Mouse (Mus musculus) heart, embryonic 14.5 days (tissue): ENCODE data around the gene Psmg3. TPM values are rescaled to one million over a fixed set of nuclear protein-coding genes. Genes with fewer than 3 reads are reported as not detected.
A peak's percentile ranks its signal among the peaks of the same experiment; 100 is the strongest.

Experiments
- ATAC-seq: fragments of 200-750 bp; cut with Nextera tagmentation; 2 replicates; pipeline ENCODE4 v1.8.0; 2017; ENCODE audit warnings: low read depth, moderate TSS enrichment; ENCODE audit not compliant: insufficient number of reproducible peaks, insufficient read depth, low FRiP score
- H3K27ac ChIP-seq, 2 experiments: fragments of 200-500 bp in 1 of 2; fragments of 300-500 bp in 1 of 2; sonication (generic) in 1 of 2; replicated peaks in 1 of 2; 2 replicates each; pipeline ENCODE4 v1.5.1; 2012 to 2014; ENCODE audit warnings: low read depth in 2 of 2, low read length in 2 of 2, control low read depth in 1 of 2, mild to moderate bottlenecking in 1 of 2, mixed read lengths in 1 of 2; ENCODE audit not compliant: control insufficient read depth in 1 of 2, insufficient read depth in 1 of 2
- H3K27me3 ChIP-seq: fragments of 300-500 bp; sonication (generic); 2 replicates; pipeline ENCODE4 v1.6.1; 2014; ENCODE audit warnings: mild to moderate bottlenecking, low read length, control low read depth; ENCODE audit not compliant: control insufficient read depth, insufficient read depth
- H3K36me3 ChIP-seq: fragments of 300-500 bp; sonication (generic); 2 replicates; pipeline ENCODE4 v1.6.1; 2014; ENCODE audit warnings: mild to moderate bottlenecking, control low read depth, low read length, mixed read lengths; ENCODE audit not compliant: control insufficient read depth, insufficient read depth
- H3K4me1 ChIP-seq, 2 experiments: fragments of 200-500 bp in 1 of 2; fragments of 300-500 bp in 1 of 2; sonication (generic) in 1 of 2; 2 replicates each; pipeline ENCODE4 v1.6.1; 2012 to 2014; ENCODE audit warnings: low read length in 2 of 2, control low read depth in 1 of 2, mixed read lengths in 1 of 2; ENCODE audit not compliant: control insufficient read depth in 2 of 2, insufficient read depth in 2 of 2
- H3K4me2 ChIP-seq: fragments of 300-500 bp; sonication (generic); 2 replicates; pipeline ENCODE4 v1.6.1; 2014; ENCODE audit warnings: mild to moderate bottlenecking, low read length
- H3K4me3 ChIP-seq, 2 experiments: fragments of 200-500 bp in 1 of 2; fragments of 300-500 bp in 1 of 2; sonication (generic) in 1 of 2; 2 replicates each; pipeline ENCODE4 v1.5.1; 2012 to 2014; ENCODE audit warnings: low read length in 2 of 2, mild to moderate bottlenecking in 2 of 2, control low read depth in 1 of 2, low read depth in 1 of 2, moderate library complexity in 1 of 2; ENCODE audit not compliant: control insufficient read depth in 1 of 2, insufficient read depth in 1 of 2
- H3K9ac ChIP-seq: fragments of 300-500 bp; sonication (generic); 2 replicates; pipeline ENCODE4 v1.6.1; 2014; ENCODE audit warnings: mild to moderate bottlenecking, low read length
- H3K9me3 ChIP-seq: fragments of 300-500 bp; sonication (generic); 2 replicates; pipeline ENCODE4 v1.6.1; 2016; ENCODE audit warnings: low read length, control low read depth; ENCODE audit not compliant: control insufficient read depth
- WGBS: fragments of 180-500 bp; shearing (Covaris S2); extraction: QIAGEN DNeasy Blood & Tissue Kit; methylation state at CpG from one replicate; pipeline ENCODE4 v1.1.7; 2014; 5-methylcytosine and 5-hydroxymethylcytosine counted together
- polyA plus RNA-seq: library from polyadenylated mRNA; unstranded; fragments of >200 nt; fragmentation: Nextera tagmentation; extraction: Ambion mirVana; gene quantifications from 2 replicates; pipeline ENCODE4 v1.2.1, GENCODE M21; 2014

Gene Psmg3
- polyA plus RNA-seq, 1 experiment from 2014 or later, result 44.5 TPM

DNA sequence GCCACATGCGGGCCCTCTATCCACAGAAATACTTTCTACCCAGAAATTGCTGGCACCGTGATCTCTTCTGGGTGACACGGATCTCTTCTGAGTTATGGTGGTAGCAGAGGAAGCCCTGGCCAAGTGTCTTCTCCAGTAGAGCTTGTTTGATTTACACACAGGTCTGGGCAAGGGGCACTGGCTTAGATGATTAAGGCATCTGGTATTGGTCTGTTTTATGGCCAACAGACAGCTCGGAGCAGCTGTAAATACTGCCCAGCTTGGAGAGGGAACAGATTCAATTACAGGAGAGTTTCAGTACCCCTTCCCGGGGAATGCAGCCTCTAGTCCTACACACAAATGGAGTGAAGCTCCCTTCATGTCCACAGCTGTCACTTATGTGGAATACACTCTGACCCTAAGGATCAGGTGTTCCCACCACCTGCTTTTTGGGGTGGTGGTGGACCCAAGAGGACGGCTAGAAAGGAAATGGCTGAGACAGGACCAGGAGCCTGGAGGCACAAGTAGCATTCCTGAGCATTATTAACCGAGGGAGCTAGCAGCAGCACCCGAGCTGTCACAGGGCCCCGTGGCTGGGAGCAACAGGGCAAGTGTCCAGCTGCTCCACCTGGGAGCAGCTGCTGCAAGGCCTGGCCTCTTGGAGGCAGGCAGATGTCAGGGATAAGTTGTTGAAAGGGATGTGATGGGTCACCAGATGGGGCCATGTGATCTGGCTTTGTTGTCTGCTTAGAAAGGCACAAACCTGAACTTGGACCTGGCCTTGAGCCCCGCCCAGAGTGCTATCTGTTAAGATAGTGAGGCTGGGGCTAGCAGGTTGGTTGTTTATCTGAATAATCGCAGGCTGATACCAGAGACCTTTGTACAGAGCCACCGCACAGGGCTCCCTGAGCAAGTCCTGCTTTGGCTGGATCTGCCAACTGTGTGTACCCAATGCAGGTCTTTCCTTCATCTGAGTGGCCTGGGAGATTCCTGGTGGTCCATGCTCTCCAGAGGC is 4.9 kb downstream of the Psmg3 start:
- peaks cover 29% of the 10 kb centered on the region for H3K36me3 ChIP-seq
- no peak overlapping the region for H3K27ac ChIP-seq
- H3K9me3 ChIP-seq, result no peaks in the 10 kb centered on the region
- no peak overlapping the region for H3K4me2 ChIP-seq
- H3K27me3 ChIP-seq, result no peaks in the 10 kb centered on the region
- H3K4me1 ChIP-seq, result peaks cover 7 to 10% of the 10 kb centered on the region in 2 experiments
- no peak overlapping the region for H3K4me3 ChIP-seq
- H3K9ac ChIP-seq, result no peak overlapping the region
- ATAC-seq, result no peak
- WGBS, result 77% methylated on average over 12 of the region's 12 CpGs

DNA sequence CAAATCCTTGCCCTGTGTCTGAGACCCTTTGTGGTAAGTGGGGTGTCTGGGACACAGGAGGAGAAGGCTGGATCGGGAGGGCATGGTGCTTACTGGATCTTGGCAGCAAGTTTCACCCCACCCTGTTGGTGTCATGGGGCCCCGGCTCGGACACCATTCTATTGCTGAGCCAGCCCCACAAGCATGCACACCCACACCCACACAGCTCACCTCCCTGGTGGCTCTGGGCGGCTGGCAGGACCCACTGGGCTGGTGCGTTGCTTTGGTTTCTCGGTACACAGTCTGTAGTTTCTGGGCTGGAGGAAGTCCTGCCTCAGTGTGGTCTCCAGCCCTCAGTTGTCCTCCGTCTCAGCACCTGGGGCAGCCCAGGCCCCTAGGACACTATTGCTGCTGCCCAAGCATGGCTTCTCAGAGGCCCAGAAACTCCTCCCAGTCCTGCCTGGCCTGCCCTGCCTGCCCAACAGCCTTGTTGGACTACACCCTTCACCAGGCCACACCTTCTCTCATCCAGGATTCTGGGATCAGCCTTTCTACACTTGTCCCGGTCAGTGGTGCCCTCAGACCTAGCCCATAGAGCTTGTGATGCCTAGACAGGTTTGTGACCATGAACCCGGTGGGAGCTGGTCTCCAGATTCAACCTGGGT is 7.0 kb downstream of the Psmg3 start, which contains the start of gene Tmem184a:
Gene Tmem184a, minus strand, starts transcription at position 380 of the 644 bp plus-strand sequence.
- no peak for ATAC-seq
- peaks cover 27% of the 10 kb centered on the region for H3K36me3 ChIP-seq
- no peak within 1 kb of the TSS for H3K9ac ChIP-seq
- H3K9me3 ChIP-seq, result no peaks in the 10 kb centered on the region
- no peak within 1 kb of the TSS for H3K4me3 ChIP-seq
- peaks cover 3% of the 10 kb centered on the region; the same call in 1 of the 2 replicates for H3K27me3 ChIP-seq
- no peak within 1 kb of the TSS for H3K27ac ChIP-seq
- no peak within 1 kb of the TSS for H3K4me2 ChIP-seq
- H3K4me1 ChIP-seq, result peaks cover 7 to 11% of the 10 kb centered on the region in 2 experiments; a peak in 2 of 4 replicates
- 76% methylated on average over 9 of the region's 9 CpGs for WGBS

- Histone ChIP-seq H3K27me3 (peaks cover 12% of the 10 kb centered on the region), H3K4me3 (no peak overlapping the region), H3K4me1 (peaks cover 7 to 11% of the 10 kb centered on the region in 2 experiments; a peak in 2 of 4 replicates), H3K9ac (no peak overlapping the region), H3K9me3 (no peaks in the 10 kb centered on the region), H3K36me3 (peaks cover 20% of the 10 kb centered on the region), H3K27ac (no peak overlapping the region), H3K4me2 (no peak overlapping the region)
- WGBS, result 42% methylated on average over 4 of the region's 4 CpGs
- 0 out of 2 replicates have a peak, but pooled peaks have one; percentile 25 for ATAC-seq
Observed at GRCm38 (mm10) chr5:139818801-139819200, 7.9 kb downstream of the Psmg3 start.

DNA sequence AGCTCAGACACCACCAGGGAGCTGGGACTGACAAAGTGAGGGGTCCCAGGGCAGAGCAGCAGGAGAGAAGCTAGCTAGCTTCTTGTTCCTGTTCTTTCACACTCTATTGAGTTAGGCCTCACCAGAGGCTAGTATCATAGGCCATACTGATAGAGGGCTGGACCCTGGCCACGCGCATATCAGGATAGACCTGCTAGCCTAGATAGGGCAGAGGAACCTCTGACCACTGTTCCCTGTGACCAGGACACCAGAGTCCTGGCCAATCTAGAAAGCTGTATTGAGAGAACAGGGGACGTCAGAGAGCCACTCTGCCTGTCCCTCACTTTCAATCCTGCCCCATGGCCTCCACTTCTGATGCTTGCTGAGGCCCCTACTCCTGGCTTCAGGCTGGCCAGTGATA is 8.6 kb downstream of the Psmg3 start:
- no peak for ATAC-seq
- H3K4me3 ChIP-seq, result no peak overlapping the region
- H3K27me3 ChIP-seq, result peaks cover 18% of the 10 kb centered on the region
- H3K27ac ChIP-seq, result no peak overlapping the region
- H3K36me3 ChIP-seq, result peaks cover 12% of the 10 kb centered on the region
- H3K4me1 ChIP-seq, result peaks cover 7 to 11% of the 10 kb centered on the region in 2 experiments; a peak in 2 of 4 replicates
- WGBS, result 85% methylated on average over 3 of the region's 3 CpGs
- no peaks in the 10 kb centered on the region for H3K9me3 ChIP-seq
- no peak overlapping the region for H3K4me2 ChIP-seq
- no peak overlapping the region for H3K9ac ChIP-seq

GRCm38 (mm10) chr5:139817292-139817691 is 9.4 kb downstream of the Psmg3 start:
- peaks cover 25% of the 10 kb centered on the region for H3K27me3 ChIP-seq
- peaks cover 5% of the 10 kb centered on the region for H3K36me3 ChIP-seq
- no peak overlapping the region for H3K4me2 ChIP-seq
- no peak overlapping the region for H3K9ac ChIP-seq
- H3K4me1 ChIP-seq, result peaks cover 7 to 11% of the 10 kb centered on the region in 2 experiments; a peak in 2 of 4 replicates
- H3K4me3 ChIP-seq, result no peak overlapping the region
- 0% methylated on average over 1 of the region's 1 CpGs for WGBS
- H3K9me3 ChIP-seq, result no peaks in the 10 kb centered on the region
- H3K27ac ChIP-seq, result no peak overlapping the region
- no peak for ATAC-seq

DNA sequence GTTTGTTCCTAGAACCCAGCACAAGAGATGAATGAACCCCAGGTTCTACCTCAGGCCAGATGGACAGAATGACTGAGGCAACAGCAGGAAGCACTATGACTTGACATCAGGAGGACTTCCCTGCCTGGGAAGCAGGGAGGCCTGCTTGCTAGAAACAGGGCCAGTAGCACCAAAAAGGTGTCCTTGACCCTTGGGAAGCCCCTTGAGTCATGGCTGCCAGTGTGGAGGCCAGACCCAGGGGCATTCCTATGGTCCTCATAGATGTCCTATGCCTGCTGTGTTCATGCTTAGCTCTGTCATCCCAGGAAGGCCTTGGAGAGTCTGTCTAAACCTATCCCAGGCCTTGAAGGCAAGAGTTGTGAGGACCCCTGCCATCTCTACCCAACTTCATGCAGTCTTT is 10.2 kb downstream of the Psmg3 start:
- Histone ChIP-seq H3K9ac (no peak overlapping the region), H3K4me1 (peaks cover 11% of the 10 kb centered on the region in 2 experiments; a peak in 2 of 4 replicates), H3K27ac (no peak overlapping the region), H3K27me3 (peaks cover 25% of the 10 kb centered on the region), H3K9me3 (no peaks in the 10 kb centered on the region), H3K36me3 (no peaks in the 10 kb centered on the region), H3K4me2 (no peak overlapping the region), H3K4me3 (no peak overlapping the region)
- no peak for ATAC-seq

GRCm38 (mm10) chr5:139815964-139816363 is 10.7 kb downstream of the Psmg3 start:
- peaks cover 11% of the 10 kb centered on the region in 2 experiments; a peak in 2 of 4 replicates for H3K4me1 ChIP-seq
- no peak overlapping the region for H3K4me2 ChIP-seq
- no peak overlapping the region for H3K4me3 ChIP-seq
- H3K9me3 ChIP-seq, result no peaks in the 10 kb centered on the region
- ATAC-seq, result no peak
- H3K27me3 ChIP-seq, result peaks cover 25% of the 10 kb centered on the region
- H3K27ac ChIP-seq, result 0 out of 4 replicates have a peak overlapping the region, but pooled peaks of 1 of the 2 experiments have one; percentile 8
- no peak overlapping the region; the same call in 1 of the 2 replicates for H3K9ac ChIP-seq
- H3K36me3 ChIP-seq, result no peaks in the 10 kb centered on the region
- WGBS, result 53% methylated on average over 6 of the region's 6 CpGs
